Mouse (Mus musculus) heart, embryonic 15.5 days (tissue): ENCODE measurements at regions not wholly inside any gene's neighbourhood (a gene's known extent, or its start where the extent isn't known, plus 50 kb on each side); places are given as distances from the start of the nearest gene placed in this dataset.
A peak's percentile ranks its signal among the peaks of the same experiment; 100 is the strongest.

Experiments used
- ATAC-seq: fragments of 200-750 bp; cut with Nextera tagmentation; replicated peaks from 2 replicates; pipeline ENCODE4 v1.8.0; 2017; ENCODE audit warnings: low read depth, moderate TSS enrichment; ENCODE audit not compliant: insufficient number of reproducible peaks, insufficient read depth, low FRiP score
- H3K27ac ChIP-seq: fragments of 300-500 bp; sonication (generic); 2 replicates; pipeline ENCODE4 v1.5.1; 2015; ENCODE audit warnings: mild to moderate bottlenecking, inconsistent platforms
- H3K27me3 ChIP-seq: fragments of 300-500 bp; sonication (generic); 2 replicates; pipeline ENCODE4 v1.6.1; 2015; ENCODE audit warnings: inconsistent platforms
- H3K36me3 ChIP-seq: fragments of 300-500 bp; sonication (generic); 2 replicates; pipeline ENCODE4 v1.6.1; 2015; ENCODE audit warnings: mild to moderate bottlenecking, inconsistent platforms
- H3K4me1 ChIP-seq: fragments of 300-500 bp; sonication (generic); replicated peaks from 2 replicates; pipeline ENCODE4 v1.6.1; 2015; ENCODE audit warnings: inconsistent platforms
- H3K4me2 ChIP-seq: fragments of 300-500 bp; sonication (generic); 2 replicates; pipeline ENCODE4 v1.6.1; 2015; ENCODE audit warnings: inconsistent platforms, mild to moderate bottlenecking, moderate library complexity
- H3K4me3 ChIP-seq: fragments of 300-500 bp; sonication (generic); 2 replicates; pipeline ENCODE4 v1.5.1; 2015; ENCODE audit warnings: mild to moderate bottlenecking, inconsistent platforms
- H3K9ac ChIP-seq: fragments of 300-500 bp; sonication (generic); 2 replicates; pipeline ENCODE4 v1.6.1; 2015; ENCODE audit warnings: mild to moderate bottlenecking, inconsistent platforms
- H3K9me3 ChIP-seq: fragments of 300-500 bp; sonication (generic); replicated peaks from 2 replicates; pipeline ENCODE4 v1.6.1; 2016; ENCODE audit warnings: inconsistent platforms
- WGBS: fragments of 180-500 bp; shearing (Covaris S2); methylation state at CpG from one replicate; pipeline ENCODE4 v1.1.7; 2015; ENCODE audit warnings: mixed read lengths; 5-methylcytosine and 5-hydroxymethylcytosine counted together

- Histone ChIP-seq H3K27me3 (no peaks in the 10 kb centered on the region), H3K4me2 (no peak overlapping the region), H3K9me3 (no peaks in the 10 kb centered on the region), H3K36me3 (no peaks in the 10 kb centered on the region), H3K4me3 (no peak overlapping the region), H3K4me1 (no peaks in the 10 kb centered on the region), H3K9ac (no peak overlapping the region), H3K27ac (no peak overlapping the region)
- no peak for ATAC-seq
- WGBS: 90% methylated on average over 6 of the region's 6 CpGs
Observed at GRCm38 (mm10) chr4:33705722-33706121, 218.7 kb upstream of the Cnr1 start.

GRCm38 (mm10) chr4:33706785-33707184, 217.6 kb upstream of the Cnr1 start:
- H3K4me3 ChIP-seq: no peak overlapping the region
- 49% methylated on average over 10 of the region's 10 CpGs for WGBS
- H3K27me3 ChIP-seq: no peaks in the 10 kb centered on the region
- no peak overlapping the region for H3K4me2 ChIP-seq
- no peaks in the 10 kb centered on the region for H3K9me3 ChIP-seq
- no peak for ATAC-seq
- H3K4me1 ChIP-seq: no peaks in the 10 kb centered on the region
- H3K27ac ChIP-seq: no peak overlapping the region
- no peaks in the 10 kb centered on the region for H3K36me3 ChIP-seq
- H3K9ac ChIP-seq: no peak overlapping the region

- ATAC-seq: peak; percentile 31
- Histone ChIP-seq H3K36me3 (no peaks in the 10 kb centered on the region), H3K9ac (peak overlapping the region; percentile 9; the same call in 1 of the 2 replicates), H3K4me3 (peak overlapping the region; percentile 33), H3K27me3 (no peaks in the 10 kb centered on the region), H3K27ac (no peak overlapping the region), H3K4me2 (peak overlapping the region; percentile 55), H3K4me1 (peaks cover 7% of the 10 kb centered on the region), H3K9me3 (no peaks in the 10 kb centered on the region)
- 13% methylated on average over 20 of the region's 20 CpGs for WGBS
Observed at GRCm38 (mm10) chr4:33716475-33717117, 207.8 kb upstream of the Cnr1 start.

GRCm38 (mm10) chr4:33720972-33721371, 203.4 kb upstream of the Cnr1 start:
- WGBS: 57% methylated on average over 10 of the region's 10 CpGs

GRCm38 (mm10) chr4:33721971-33722370, 202.4 kb upstream of the Cnr1 start:
- Histone ChIP-seq H3K27ac (no peak overlapping the region), H3K9ac (no peak overlapping the region), H3K36me3 (no peaks in the 10 kb centered on the region), H3K9me3 (no peaks in the 10 kb centered on the region), H3K4me3 (no peak overlapping the region), H3K27me3 (no peaks in the 10 kb centered on the region), H3K4me1 (0 out of 2 replicates have a peak, but pooled peaks cover under 1% of the 10 kb centered on the region), H3K4me2 (no peak overlapping the region)
- no peak for ATAC-seq
- 84% methylated on average over 4 of the region's 4 CpGs for WGBS

More at GRCm38 (mm10) chr4:33720972-33721371, 203.4 kb upstream of the Cnr1 start:
- Histone ChIP-seq H3K27ac (no peak overlapping the region), H3K27me3 (no peaks in the 10 kb centered on the region), H3K4me2 (no peak overlapping the region), H3K36me3 (no peaks in the 10 kb centered on the region), H3K9ac (no peak overlapping the region), H3K9me3 (no peaks in the 10 kb centered on the region), H3K4me1 (peaks cover 7% of the 10 kb centered on the region), H3K4me3 (no peak overlapping the region)
- ATAC-seq: no peak

- Histone ChIP-seq H3K27ac (no peak overlapping the region), H3K9ac (no peak overlapping the region), H3K9me3 (no peaks in the 10 kb centered on the region), H3K4me1 (peaks cover 12% of the 10 kb centered on the region), H3K4me3 (no peak overlapping the region), H3K27me3 (no peaks in the 10 kb centered on the region), H3K4me2 (no peak overlapping the region), H3K36me3 (no peaks in the 10 kb centered on the region)
- 52% methylated on average over 4 of the region's 4 CpGs for WGBS
- ATAC-seq: no peak
Observed at GRCm38 (mm10) chr4:33731837-33732236, 192.6 kb upstream of the Cnr1 start.

GRCm38 (mm10) chr4:33734923-33735322, 189.5 kb upstream of the Cnr1 start:
- Histone ChIP-seq H3K27ac (0 out of 2 replicates have a peak overlapping the region, but pooled peaks have one; percentile 49), H3K9me3 (no peaks in the 10 kb centered on the region), H3K4me2 (peak overlapping the region; percentile 37), H3K27me3 (no peaks in the 10 kb centered on the region), H3K4me3 (no peak overlapping the region), H3K9ac (no peak overlapping the region), H3K4me1 (peaks cover 17% of the 10 kb centered on the region), H3K36me3 (no peaks in the 10 kb centered on the region)
- peak; percentile 78 for ATAC-seq
- 27% methylated on average over 8 of the region's 8 CpGs for WGBS

GRCm38 (mm10) chr4:33735442-33735966, 188.9 kb upstream of the Cnr1 start:
- Histone ChIP-seq H3K36me3 (no peaks in the 10 kb centered on the region), H3K27me3 (no peaks in the 10 kb centered on the region), H3K4me1 (peaks cover 17% of the 10 kb centered on the region), H3K4me3 (no peak overlapping the region), H3K4me2 (peak overlapping the region; percentile 37), H3K9ac (no peak overlapping the region), H3K27ac (peak overlapping the region; percentile 49; the same call in 1 of the 2 replicates), H3K9me3 (no peaks in the 10 kb centered on the region)
- WGBS: 49% methylated on average over 3 of the region's 3 CpGs
- ATAC-seq: no peak

GRCm38 (mm10) chr4:33736061-33736701, 188.2 kb upstream of the Cnr1 start:
- Histone ChIP-seq H3K4me3 (no peak overlapping the region), H3K4me1 (peaks cover 17% of the 10 kb centered on the region), H3K27ac (0 out of 2 replicates have a peak overlapping the region, but pooled peaks have one; percentile 49), H3K9ac (no peak overlapping the region), H3K36me3 (no peaks in the 10 kb centered on the region), H3K9me3 (no peaks in the 10 kb centered on the region), H3K4me2 (no peak overlapping the region), H3K27me3 (no peaks in the 10 kb centered on the region)
- no peak for ATAC-seq
- 79% methylated on average over 9 of the region's 9 CpGs for WGBS

GRCm38 (mm10) chr4:33737337-33737736, 187.1 kb upstream of the Cnr1 start:
- no peaks in the 10 kb centered on the region for H3K27me3 ChIP-seq
- no peak for ATAC-seq
- no peaks in the 10 kb centered on the region for H3K9me3 ChIP-seq
- no peak overlapping the region for H3K9ac ChIP-seq
- H3K4me3 ChIP-seq: no peak overlapping the region
- no peak overlapping the region for H3K27ac ChIP-seq
- no peaks in the 10 kb centered on the region for H3K36me3 ChIP-seq
- H3K4me1 ChIP-seq: peaks cover 17% of the 10 kb centered on the region
- no peak overlapping the region for H3K4me2 ChIP-seq
- 54% methylated on average over 1 of the region's 1 CpGs for WGBS

GRCm38 (mm10) chr4:33737859-33738417, 186.5 kb upstream of the Cnr1 start:
- 13% methylated on average over 8 of the region's 8 CpGs for WGBS
- Histone ChIP-seq H3K4me3 (no peak overlapping the region), H3K9ac (no peak overlapping the region), H3K4me2 (peak overlapping the region; percentile 26; the same call in 1 of the 2 replicates), H3K27ac (no peak overlapping the region), H3K36me3 (no peaks in the 10 kb centered on the region), H3K27me3 (no peaks in the 10 kb centered on the region), H3K9me3 (no peaks in the 10 kb centered on the region), H3K4me1 (peaks cover 17% of the 10 kb centered on the region)
- ATAC-seq: no peak
